Mouse (Mus musculus): ENCODE data around the gene Rps18. TPM values are rescaled to one million over a fixed set of nuclear protein-coding genes. Genes with fewer than 3 reads are reported as not detected.

The Rps18 gene
- total and polyA plus RNA-seq, 3 experiments: 286 to 1,183 TPM; not detected in 1

- TF ChIP-seq SIN3A (IDR thresholded peaks at IDR 0.05; ENCODE audit: low read length) (peak; percentile 86), MYC (IDR thresholded peaks at IDR 0.05; ENCODE audit: low read depth, low read length) (peak; percentile 89), USF2 (IDR thresholded peaks at IDR 0.05; ENCODE audit: borderline replicate concordance in 1 of 2, insufficient read depth in 1 of 2, low read depth in 1 of 2, low read length in 2 of 2) (no peak), UBTF (IDR thresholded peaks at IDR 0.05; ENCODE audit: borderline replicate concordance, insufficient read depth, low read depth, low read length) (0 out of 2 replicates have a peak, but pooled peaks have one; percentile 79), MEF2A (IDR thresholded peaks at IDR 0.05; ENCODE audit: extremely low read depth, insufficient replicate concordance, low read depth, low read length, poor library complexity, severe bottlenecking) (no peak), MAFK (IDR thresholded peaks at IDR 0.05; ENCODE audit: borderline replicate concordance, low read depth, low read length) (no peak), POLR2A (IDR thresholded peaks at IDR 0.05; ENCODE audit: control insufficient read depth in 1 of 2, insufficient read depth in 1 of 2, low read depth in 1 of 2, low read length in 2 of 2, poor library complexity in 1 of 2) (peak; percentile 66 to 92; a peak in 3 of 4 replicates), TCF12 (IDR thresholded peaks at IDR 0.05; ENCODE audit: low read depth, low read length) (peak; percentile 26; the same call in 1 of the 2 replicates), CHD2 (IDR thresholded peaks at IDR 0.05; ENCODE audit: low read length) (peak; percentile 75; the same call in 1 of the 2 replicates), ZKSCAN1 (IDR thresholded peaks at IDR 0.05; ENCODE audit: low read depth, low read length) (peak; percentile 59; the same call in 1 of the 2 replicates), TAL1 (IDR thresholded peaks at IDR 0.05; ENCODE audit: low read length) (no peak), GATA1 (IDR thresholded peaks at IDR 0.05; ENCODE audit: low read depth, low read length) (0 out of 2 replicates have a peak, but pooled peaks have one; percentile 11)
Observed at GRCm38 (mm10) chr17:33951021-33951946, 4.5 kb downstream of the Rps18 start, which contains the start of gene B3galt4 (continued).

- Histone ChIP-seq H3K27me3 (ENCODE audit: control insufficient read depth in 1 of 2, insufficient read depth in 2 of 2, low read length in 2 of 2) (no peaks in the 10 kb centered on the region), H3K79me2 (ENCODE audit: control insufficient read depth, insufficient read depth, low read length, poor library complexity) (peaks cover 28% of the 10 kb centered on the region), H3K9me3 (replicated peaks; ENCODE audit: insufficient read depth, low read length) (no peaks in the 10 kb centered on the region), H3K4me1 (ENCODE audit: control insufficient read depth in 1 of 2, insufficient read depth in 2 of 2, low read length in 2 of 2) (peaks cover 0 to 13% of the 10 kb centered on the region in 2 experiments; a peak in 2 of 4 replicates), H3K9ac (ENCODE audit: control insufficient read depth, low read depth, low read length, poor library complexity, severe bottlenecking) (peak overlapping the region; percentile 81; the same call in 1 of the 2 replicates), H3K27ac (ENCODE audit: control insufficient read depth, low read depth, low read length) (no peak overlapping the region), H3K36me3 (ENCODE audit: control insufficient read depth in 1 of 2, insufficient read depth in 2 of 2, low read length in 2 of 2) (peaks cover 13% of the 10 kb centered on the region in 2 experiments), H3K4me3 (ENCODE audit: control insufficient read depth in 1 of 2, insufficient read depth in 1 of 2, low read depth in 2 of 2, low read length in 2 of 2) (no peak overlapping the region)
- TF ChIP-seq ZMIZ1 (IDR thresholded peaks at IDR 0.05; ENCODE audit: low read depth, low read length): no peak
- no peak for TF ChIP-seq ELF1 (IDR thresholded peaks at IDR 0.05; ENCODE audit: low read depth, low read length)
- TF ChIP-seq POLR2AphosphoS5 (IDR thresholded peaks at IDR 0.05; ENCODE audit: borderline replicate concordance, low read depth, low read length): peak; percentile 38; the same call in 1 of the 2 replicates
- no peak; the same call in 1 of the 2 replicates for TF ChIP-seq POLR2AphosphoS2 (IDR thresholded peaks at IDR 0.05; ENCODE audit: low read length)
- TF ChIP-seq E2F4 (IDR thresholded peaks at IDR 0.05; ENCODE audit: borderline replicate concordance, low read depth, low read length): no peak
- TF ChIP-seq SIN3A (IDR thresholded peaks at IDR 0.05; ENCODE audit: low read length): no peak
- peak; percentile 41 for DNase-seq (ENCODE audit: low read depth, low spot score)
Observed at GRCm38 (mm10) chr17:33950131-33950625, 5.6 kb downstream of the Rps18 start.

All from MEL (cell line).